Mouse (Mus musculus): Measurements from ENCODE around the gene Gm21788.
"Not testable (repeated sequence)": the region's sequence is repeated elsewhere in the genome, so short reads cannot be mapped to it uniquely, and the experiment has no call there.

Gm21788 gene

DNA sequence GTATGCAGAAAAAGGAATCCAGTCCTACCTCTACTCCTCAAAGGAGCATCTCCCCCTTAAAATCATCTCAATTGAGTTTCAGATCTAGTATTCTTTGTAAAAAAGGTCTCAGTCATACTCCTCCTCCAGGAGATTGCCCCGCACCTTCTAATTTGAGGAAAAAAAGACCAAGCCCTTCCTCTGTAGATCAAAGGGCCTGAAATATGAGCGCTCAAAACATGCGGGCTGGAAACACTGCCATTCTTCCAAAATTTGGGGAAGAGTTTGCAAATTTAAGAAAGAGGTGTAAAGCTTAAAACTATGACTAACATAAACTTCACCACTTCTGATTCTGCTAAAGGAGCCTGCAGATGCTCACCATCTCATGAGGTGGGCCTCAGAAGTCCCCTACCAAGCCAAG, at the start of gene Gm21788:
Gm21788 (plus strand) TSS at position 301 of the 400 bp plus-strand sequence.
- not testable (repeated sequence) for DNase-seq (ENCODE audit: low spot score)
